Comparison of ENCODE assay signal across 8 mouse cellular contexts in the genomic region with DNA sequence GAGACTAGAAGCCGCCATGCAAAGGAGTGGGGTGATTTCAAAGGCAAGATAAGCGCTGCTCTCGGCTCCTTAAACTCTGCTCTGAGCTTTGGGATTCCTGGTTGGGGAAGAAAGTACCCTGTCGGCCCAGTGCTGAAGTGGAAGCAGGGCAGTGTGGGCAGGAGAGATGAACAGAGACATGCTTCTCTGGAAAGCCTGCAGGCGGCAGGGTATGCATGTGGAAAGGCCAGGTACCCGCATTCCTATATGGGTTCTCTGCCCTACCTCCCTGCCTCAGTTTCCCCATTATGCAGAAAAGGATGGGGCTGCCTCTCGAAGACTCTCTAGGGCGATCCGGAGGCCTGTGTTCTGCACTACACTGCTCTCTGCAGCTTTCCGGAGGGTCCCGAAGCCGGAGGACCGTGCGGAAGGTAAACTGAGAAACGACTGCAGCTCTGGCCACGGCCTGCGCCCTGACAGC. TPM values are rescaled to one million over a fixed set of nuclear protein-coding genes. Genes with fewer than 3 reads are reported as not detected.
DNase-seq lines count a peak whose midpoint lies in the region; ATAC-seq lines count a peak whose summit lies in the region.

No protein-coding gene starts in this region.

- peak; percentile 84 for ATAC-seq in forebrain, embryonic 15.5 days (replicated peaks)
- ATAC-seq in limb, embryonic 11.5 days (ENCODE audit: insufficient number of reproducible peaks, low FRiP score, low TSS enrichment, low read depth) = peak; percentile 64; the same call in 1 of the 2 replicates
- peak; percentile 87 for ATAC-seq in midbrain, embryonic 13.5 days

- H3K4me1 ChIP-seq in forebrain, embryonic 15.5 days = peaks cover 20% of the 10 kb centered on the region
- peaks cover 3% of the 10 kb centered on the region; the same call in 1 of the 2 replicates for H3K4me1 ChIP-seq in limb, embryonic 11.5 days (ENCODE audit: control insufficient read depth, insufficient read depth, low read length)
- H3K4me1 ChIP-seq in midbrain, embryonic 13.5 days (replicated peaks) = peaks cover 31% of the 10 kb centered on the region

- H3K4me3 ChIP-seq in forebrain, embryonic 15.5 days = peak overlapping the region; percentile 90
- peak overlapping the region; percentile 75 for H3K4me3 ChIP-seq in limb, embryonic 11.5 days (ENCODE audit: low read depth, low read length)
- H3K4me3 ChIP-seq in midbrain, embryonic 13.5 days (replicated peaks) = peak overlapping the region; percentile 79

- H3K36me3 ChIP-seq in forebrain, embryonic 15.5 days = no peaks in the 10 kb centered on the region
- H3K36me3 ChIP-seq in limb, embryonic 11.5 days (ENCODE audit: control insufficient read depth, insufficient read depth, low read length) = no peaks in the 10 kb centered on the region
- H3K36me3 ChIP-seq in midbrain, embryonic 13.5 days = no peaks in the 10 kb centered on the region

- H3K4me2 ChIP-seq in forebrain, embryonic 15.5 days (replicated peaks) = peak overlapping the region; percentile 92
- H3K4me2 ChIP-seq in limb, embryonic 11.5 days (ENCODE audit: low read depth, severe bottlenecking) = peak overlapping the region; percentile 84
- peak overlapping the region; percentile 91 for H3K4me2 ChIP-seq in midbrain, embryonic 13.5 days (replicated peaks)

- peak overlapping the region; percentile 68 for H3K27ac ChIP-seq in forebrain, embryonic 15.5 days (replicated peaks)
- no peak overlapping the region for H3K27ac ChIP-seq in limb, embryonic 11.5 days (replicated peaks; ENCODE audit: low read depth, low read length)
- H3K27ac ChIP-seq in midbrain, embryonic 13.5 days = peak overlapping the region; percentile 79

- peak overlapping the region; percentile 72 for H3K9ac ChIP-seq in forebrain, embryonic 15.5 days (replicated peaks)
- H3K9ac ChIP-seq in limb, embryonic 11.5 days (ENCODE audit: low read length) = peak overlapping the region; percentile 58
- H3K9ac ChIP-seq in midbrain, embryonic 13.5 days (replicated peaks) = peak overlapping the region; percentile 77

- peak; percentile 43 for DNase-seq in adrenal gland, adult 8-10 months
- no peak for DNase-seq in adrenal gland, adult (ENCODE audit: inconsistent age in 2 of 2, low spot score in 1 of 2)
- DNase-seq in spleen, postnatal 36 days (ENCODE audit: low spot score in 2 of 2) = peak; percentile 34 to 47
- no peak for DNase-seq in spleen, postnatal 14 days (ENCODE audit: low spot score in 2 of 2)
- DNase-seq in limb, embryonic 11.5 days (ENCODE audit: low spot score) = peak; percentile 36
- no peak for DNase-seq in urinary bladder, postnatal 10 days (ENCODE audit: low spot score)

- no peaks in the 10 kb centered on the region for H3K9me3 ChIP-seq in forebrain, embryonic 15.5 days
- no peaks in the 10 kb centered on the region for H3K9me3 ChIP-seq in limb, embryonic 11.5 days (ENCODE audit: control insufficient read depth, low read length)
- no peaks in the 10 kb centered on the region for H3K9me3 ChIP-seq in midbrain, embryonic 13.5 days

- 1% methylated on average over 17 of the region's 17 CpGs for WGBS in forebrain, embryonic 15.5 days
- WGBS in limb, embryonic 11.5 days = under 1% methylated on average over 17 of the region's 17 CpGs
- WGBS in midbrain, embryonic 13.5 days = under 1% methylated on average over 17 of the region's 17 CpGs

- H3K27me3 ChIP-seq in forebrain, embryonic 15.5 days = no peaks in the 10 kb centered on the region
- H3K27me3 ChIP-seq in limb, embryonic 11.5 days (ENCODE audit: control insufficient read depth, insufficient read depth, low read length) = no peaks in the 10 kb centered on the region
- no peaks in the 10 kb centered on the region for H3K27me3 ChIP-seq in midbrain, embryonic 13.5 days

RNA-seq across cellular contexts. Expression of a gene that starts 0.5 kb away (rescaled TPM):
- 100 to 1,000 TPM; 171 to 396 (median 303) TPM for total RNA-seq in adrenal gland, adult 8-10 months (2022)
- polyA plus RNA-seq in forebrain, embryonic 15.5 days (2015; fragmentation: Nextera tagmentation; extraction: Ambion mirVana) = 257 and 262 TPM in 2 replicates
- 234 and 240 TPM in 2 replicates for polyA plus RNA-seq in limb, embryonic 11.5 days (2014; fragmentation: Nextera tagmentation; extraction: Ambion mirVana)
- polyA plus RNA-seq in midbrain, embryonic 13.5 days (2015; fragmentation: Nextera tagmentation; extraction: Ambion mirVana) = 258 and 274 TPM in 2 replicates

RNA-seq across cellular contexts. Expression of a gene that starts 8.9 kb away (rescaled TPM):
- total RNA-seq in adrenal gland, adult 8-10 months (2022) = 10 to 100 TPM; 49.8 to 58.6 (median 57.0) TPM
- 154 and 161 TPM in 2 replicates for polyA plus RNA-seq in forebrain, embryonic 15.5 days (2015; fragmentation: Nextera tagmentation; extraction: Ambion mirVana)
- polyA plus RNA-seq in limb, embryonic 11.5 days (2014; fragmentation: Nextera tagmentation; extraction: Ambion mirVana) = 260 and 269 TPM in 2 replicates
- polyA plus RNA-seq in midbrain, embryonic 13.5 days (2015; fragmentation: Nextera tagmentation; extraction: Ambion mirVana) = 145 and 147 TPM in 2 replicates

RNA-seq across cellular contexts. Expression of a gene that starts 37.6 kb away (rescaled TPM):
- total RNA-seq in adrenal gland, adult 8-10 months (2022) = 1,000 to 10,000 TPM; 1,201 to 2,025 (median 1,729) TPM
- 320 and 352 TPM in 2 replicates for polyA plus RNA-seq in forebrain, embryonic 15.5 days (2015; fragmentation: Nextera tagmentation; extraction: Ambion mirVana)
- polyA plus RNA-seq in limb, embryonic 11.5 days (2014; fragmentation: Nextera tagmentation; extraction: Ambion mirVana) = 244 and 249 TPM in 2 replicates
- 374 and 417 TPM in 2 replicates for polyA plus RNA-seq in midbrain, embryonic 13.5 days (2015; fragmentation: Nextera tagmentation; extraction: Ambion mirVana)

Comparison
In these comparisons a context has a peak if more than half of its experiments do, and no peak if none do; other contexts are left out.
1. DNase-seq: peak in adrenal gland, adult 8-10 months (single experiment), spleen, postnatal 36 days (2 of 2) and limb, embryonic 11.5 days (single experiment); none in adrenal gland, adult (0 of 2), spleen, postnatal 14 days (0 of 2) and urinary bladder, postnatal 10 days (single experiment).
2. Peak in every context shown above with its lines, with median percentiles within 50 percentile points of each other: ATAC-seq, H3K4me2 ChIP-seq, H3K4me3 ChIP-seq and H3K9ac ChIP-seq.